Mouse (Mus musculus): ENCODE measurements at regions not wholly inside any gene's neighbourhood (a gene's known extent, or its start where the extent isn't known, plus 50 kb on each side); places are given as distances from the start of the nearest gene placed in this dataset.

DNA sequence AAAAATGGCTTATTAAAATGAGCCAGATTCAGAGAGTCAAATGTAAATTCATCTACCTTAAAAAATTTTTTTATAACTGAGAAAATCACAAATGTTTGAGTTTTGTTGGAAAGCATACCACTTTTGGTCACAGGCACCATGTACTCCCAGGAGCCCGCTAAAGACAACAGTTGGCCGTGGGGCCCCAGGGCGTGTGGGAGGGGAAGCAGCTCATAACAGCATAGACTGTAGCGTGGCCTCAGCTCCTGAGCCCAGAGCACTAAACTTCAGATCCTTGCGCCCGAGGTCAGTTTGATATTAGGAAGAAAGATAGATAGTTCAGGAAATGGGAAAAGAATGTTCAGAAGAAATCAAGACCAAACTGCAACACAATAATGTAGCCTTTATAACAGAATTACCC, 145.8 kb upstream of the Sox5 start:
- TF ChIP-seq CTCF (IDR thresholded peaks at IDR 0.05; ENCODE audit: low read depth): no peak
- no peak for TF ChIP-seq EP300 (IDR thresholded peaks at IDR 0.05; ENCODE audit: low read depth)
